Mouse (Mus musculus): ENCODE data around the gene Fxyd3.

Gene Fxyd3

GRCm38 (mm10) chr7:31098697-31099611 lies 22.4 kb upstream of the Fxyd3 start:
- no peak for DNase-seq (ENCODE audit: low spot score)

- peak; percentile 94 for DNase-seq (ENCODE audit: low spot score)
Observed at GRCm38 (mm10) chr7:31097583-31098248, 21.2 kb upstream of the Fxyd3 start.

- no peak for DNase-seq (ENCODE audit: low spot score)
Observed at GRCm38 (mm10) chr7:31096892-31097564, 20.5 kb upstream of the Fxyd3 start.

DNA sequence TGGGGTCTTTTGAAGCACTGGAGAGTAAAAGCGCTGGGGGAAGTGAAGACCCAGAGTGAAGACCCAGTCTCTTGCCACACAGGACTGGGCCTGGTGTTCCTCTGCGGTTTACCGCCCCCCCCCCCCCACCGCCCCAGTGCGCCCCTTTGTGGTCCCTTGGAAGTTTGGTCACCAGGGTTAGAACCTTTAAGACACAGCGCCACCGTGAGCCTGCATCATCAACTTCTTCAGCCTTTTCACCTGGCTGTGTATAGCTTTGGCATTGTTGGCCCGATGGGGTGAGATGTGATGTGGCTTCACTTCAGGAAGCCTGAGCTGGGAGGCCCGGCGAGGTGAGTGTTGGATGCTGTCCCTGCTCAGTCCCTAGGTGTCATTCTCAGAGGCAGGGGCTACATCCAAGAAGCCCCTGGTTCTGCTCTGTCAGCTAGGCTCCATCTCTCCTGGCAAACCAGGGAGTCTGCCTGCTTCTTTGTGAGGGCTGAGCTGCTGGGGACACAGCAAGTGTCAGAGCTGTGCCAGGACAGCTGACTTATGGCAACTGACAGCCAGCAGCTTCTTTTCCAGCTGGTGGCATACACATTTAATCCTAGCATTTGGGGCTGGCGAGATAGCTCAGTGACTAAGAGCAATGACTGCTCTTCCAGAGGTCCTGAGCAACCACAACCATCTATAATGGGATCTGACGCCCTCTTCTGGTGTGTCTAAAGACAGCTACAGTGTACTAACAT lies 18.4 kb upstream of the Fxyd3 start:
- DNase-seq (ENCODE audit: low spot score), result no peak

DNA sequence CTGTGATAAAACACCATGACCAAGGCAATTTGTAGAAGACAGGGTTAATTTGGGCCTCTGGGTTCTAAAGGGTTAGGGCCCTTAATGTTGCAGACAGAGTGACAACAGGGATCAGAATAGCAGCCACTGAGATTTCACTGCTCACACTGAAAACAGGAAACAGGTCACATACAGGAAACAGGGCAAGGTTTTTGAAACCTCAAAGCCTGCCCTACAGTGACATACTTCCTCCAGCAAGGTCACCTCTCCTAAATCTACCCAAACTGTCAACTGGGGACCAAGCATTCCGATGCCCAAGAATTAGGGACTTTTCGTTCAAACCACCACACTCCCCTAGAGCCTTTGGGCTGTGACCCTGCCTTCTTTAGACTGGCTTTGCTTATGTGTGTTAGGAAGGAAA lies 13.2 kb upstream of the Fxyd3 start:
- peak; percentile 50 for DNase-seq (ENCODE audit: low spot score)

DNA sequence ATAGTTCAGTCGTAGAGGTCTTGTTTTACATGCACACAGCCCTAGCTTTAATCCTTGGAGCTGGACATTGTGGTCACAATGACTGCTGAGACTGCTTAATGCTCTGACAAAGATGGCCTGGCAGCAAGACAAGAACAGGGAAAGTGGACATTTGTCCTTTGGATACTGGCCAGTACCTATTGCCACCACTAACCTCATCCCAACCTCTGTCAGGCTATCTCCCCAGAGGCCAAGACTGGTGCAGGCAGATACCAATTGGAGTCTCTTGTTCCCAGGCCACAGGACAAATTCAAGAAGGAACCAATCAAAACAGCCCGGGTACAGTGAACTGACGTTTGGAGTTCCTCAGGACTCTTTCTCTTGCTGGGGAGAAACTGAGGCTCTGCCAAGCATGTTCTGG lies 11.7 kb upstream of the Fxyd3 start:
- no peak for DNase-seq (ENCODE audit: low spot score)

DNA sequence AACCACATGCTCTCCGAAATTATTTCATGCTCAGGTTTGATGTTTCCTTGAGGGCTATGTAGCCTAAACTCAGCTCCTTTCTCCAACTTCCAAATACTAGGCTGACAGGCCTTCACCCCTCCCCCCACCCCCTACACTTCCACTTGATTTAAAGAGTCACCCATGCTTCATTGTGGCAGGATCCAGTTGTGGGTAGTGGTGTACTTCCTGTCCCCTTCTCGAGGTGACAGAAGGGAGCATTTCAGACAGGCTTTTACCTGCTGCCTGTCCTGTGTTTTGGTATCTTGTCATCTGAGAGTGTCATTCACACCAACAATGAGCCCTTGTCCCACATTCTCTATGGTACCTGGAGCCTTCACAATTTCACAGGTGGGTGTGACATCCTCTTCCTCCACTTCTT lies 10.8 kb upstream of the Fxyd3 start:
- no peak for DNase-seq (ENCODE audit: low spot score)

- no peak for DNase-seq (ENCODE audit: low spot score)
Observed at GRCm38 (mm10) chr7:31086175-31086755, 9.8 kb upstream of the Fxyd3 start.

GRCm38 (mm10) chr7:31085171-31085570 lies 8.7 kb upstream of the Fxyd3 start:
- DNase-seq (ENCODE audit: low spot score), result peak; percentile 61

DNA sequence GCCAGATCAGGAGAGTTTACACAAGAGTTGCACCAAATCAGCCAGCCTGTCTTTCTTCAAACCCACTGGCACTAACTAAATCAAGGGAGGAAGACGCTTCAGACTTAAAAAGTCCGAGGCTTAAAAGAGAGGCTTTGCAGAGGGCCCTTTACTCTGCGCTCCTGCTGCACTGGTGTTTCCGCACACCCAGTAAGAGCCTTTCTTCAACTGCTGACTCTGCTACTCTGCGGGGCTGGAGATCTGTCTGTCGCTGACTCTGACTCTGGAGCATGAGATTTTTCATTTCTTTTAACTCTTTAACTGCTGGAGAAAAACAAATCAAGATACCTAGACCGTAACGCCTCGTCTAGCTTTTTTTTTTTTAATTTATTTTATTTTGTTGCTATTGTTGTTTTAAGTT lies 7.6 kb upstream of the Fxyd3 start:
- DNase-seq (ENCODE audit: low spot score), result no peak

DNA sequence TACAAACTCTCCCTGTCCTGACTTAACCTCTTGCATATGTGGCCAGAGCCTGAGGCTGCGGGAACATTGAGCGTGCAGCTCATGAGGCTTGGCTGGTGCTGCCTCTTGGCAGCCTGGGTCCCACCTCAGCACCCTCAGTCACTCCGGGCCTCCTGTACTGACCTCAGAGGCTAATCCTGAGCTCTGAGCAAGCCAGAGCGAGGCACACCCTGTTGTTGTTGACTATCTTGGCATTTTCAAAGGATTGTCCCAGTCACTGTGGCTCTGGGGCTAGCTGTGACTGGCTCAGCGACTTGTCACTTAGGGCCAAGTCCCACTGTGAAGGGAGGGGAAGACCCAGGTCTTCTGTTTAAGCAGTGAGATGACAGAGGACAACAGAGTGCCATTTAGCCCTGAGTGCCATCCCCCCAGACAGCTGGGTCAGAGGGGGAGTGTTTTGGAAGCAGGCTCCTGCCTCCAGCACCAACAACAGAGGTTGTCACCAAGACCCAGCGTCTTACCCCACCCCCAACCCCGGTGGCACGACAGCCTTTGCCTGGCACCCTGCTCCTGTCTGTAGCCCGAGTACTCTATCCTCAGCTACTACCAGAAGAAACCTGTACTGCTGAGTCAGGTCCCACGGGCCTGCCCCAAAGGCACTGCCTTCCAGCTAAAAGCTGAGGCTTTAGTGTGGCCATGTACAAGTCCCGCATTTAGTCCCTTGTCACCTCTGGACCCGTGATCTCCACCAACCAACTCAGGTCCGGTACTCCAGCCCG lies 6.5 kb upstream of the Fxyd3 start:
- DNase-seq (ENCODE audit: low spot score), result peak; percentile 54

- DNase-seq (ENCODE audit: low spot score), result no peak
Observed at GRCm38 (mm10) chr7:31082106-31082505, 5.6 kb upstream of the Fxyd3 start.

GRCm38 (mm10) chr7:31081106-31081505 lies 4.6 kb upstream of the Fxyd3 start:
- DNase-seq (ENCODE audit: low spot score), result no peak

DNA sequence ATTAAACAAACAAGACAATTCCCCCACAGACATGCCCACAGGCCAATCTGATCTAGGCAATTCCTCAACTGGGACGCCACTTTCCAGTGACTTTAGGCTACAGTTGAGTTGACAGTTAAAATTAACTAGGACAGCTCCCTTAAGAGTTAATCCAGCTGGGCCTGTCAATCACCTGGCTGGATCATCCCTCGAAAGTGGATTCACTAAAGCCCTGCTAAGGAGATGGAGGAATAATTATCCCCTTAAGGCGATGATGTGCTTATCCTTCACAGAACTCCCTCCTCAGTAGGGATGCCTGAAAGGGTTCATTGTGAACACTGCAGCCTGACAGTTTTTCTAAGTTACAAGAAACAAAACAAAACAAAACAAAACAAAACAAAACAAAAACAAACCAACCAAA lies 4.1 kb upstream of the Fxyd3 start:
- DNase-seq (ENCODE audit: low spot score), result no peak

- DNase-seq (ENCODE audit: low spot score), result no peak
Observed at GRCm38 (mm10) chr7:31079670-31080069, 3.2 kb upstream of the Fxyd3 start.

- DNase-seq (ENCODE audit: low spot score), result peak; percentile 43
Observed at GRCm38 (mm10) chr7:31077885-31078445, 1.5 kb upstream of the Fxyd3 start.

DNA sequence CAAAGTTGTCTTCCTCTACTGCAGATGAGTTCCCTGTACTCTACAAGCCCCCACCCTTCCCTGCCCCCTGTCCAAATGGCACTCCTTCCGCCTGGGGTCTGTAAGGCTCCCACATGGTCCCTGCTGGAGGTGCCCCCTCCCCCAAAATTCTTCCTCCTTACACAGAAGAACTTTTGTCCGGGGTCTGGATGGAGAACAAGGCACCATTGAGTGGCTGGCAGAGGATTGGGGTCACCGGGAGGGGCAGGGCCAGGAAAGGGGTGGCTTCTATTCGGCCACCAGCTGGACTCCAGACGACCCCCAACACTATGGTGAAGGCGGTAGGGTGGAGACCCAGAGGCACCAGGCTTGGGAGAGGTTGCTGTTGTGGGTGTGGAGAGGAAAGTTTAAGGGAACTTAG lies 966 bp upstream of the Fxyd3 start:
- DNase-seq (ENCODE audit: low spot score), result no peak

DNA sequence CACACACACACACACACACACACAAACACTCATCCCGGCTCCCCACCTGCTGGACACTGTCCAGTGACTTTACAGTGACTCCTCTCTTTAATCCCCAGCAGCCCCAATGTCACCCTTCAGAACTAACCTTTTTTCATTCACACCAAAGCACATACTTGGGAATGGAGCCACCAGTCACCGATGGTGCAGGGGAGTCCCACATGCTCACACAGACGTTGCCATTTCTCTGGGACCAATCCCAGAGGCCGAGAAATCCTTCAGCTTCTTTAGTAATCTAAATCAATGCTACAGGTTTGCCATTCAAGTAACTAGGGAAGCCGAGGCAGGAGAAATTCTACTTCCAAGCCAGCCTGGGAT lies 1.8 kb downstream of the Fxyd3 start:
- DNase-seq (ENCODE audit: low spot score), result no peak

- DNase-seq (ENCODE audit: low spot score), result no peak
Observed at GRCm38 (mm10) chr7:31074061-31074712, 2.3 kb downstream of the Fxyd3 start.

DNA sequence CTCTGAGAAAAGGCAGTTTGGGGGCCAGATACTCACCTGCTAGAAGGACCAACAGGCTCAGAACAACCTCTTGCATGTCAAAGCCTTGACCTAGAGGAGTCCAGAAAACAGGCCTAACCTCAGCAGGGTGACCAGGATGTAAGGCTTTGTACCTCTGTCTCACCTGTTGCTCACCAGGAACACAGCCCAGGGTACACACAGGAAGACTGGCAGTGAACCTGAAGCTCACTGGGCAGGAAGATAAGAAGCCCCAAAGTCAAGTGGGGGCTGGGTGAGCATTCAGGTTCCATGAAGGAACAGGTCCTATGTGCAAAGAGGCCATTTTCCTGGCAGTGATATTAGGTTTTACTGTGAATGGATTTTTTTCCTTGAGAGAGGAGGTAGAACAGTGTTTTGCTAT lies 3.0 kb downstream of the Fxyd3 start:
- DNase-seq (ENCODE audit: low spot score), result no peak

All from lung, postnatal 25 days (tissue).